7 mouse cellular contexts compared by ENCODE assay signal in genomic region chr11:4849258-4849943, GRCm38 (mm10). TPM values are rescaled to one million over a fixed set of nuclear protein-coding genes. Genes with fewer than 3 reads are reported as not detected.
DNase-seq lines count a peak whose midpoint lies in the region; ATAC-seq lines count a peak whose summit lies in the region.

Gene Nf2 (minus strand): TSS chr11:4849536.

- peaks cover 6% of the 10 kb centered on the region for H3K4me1 ChIP-seq in intestine, embryonic 16.5 days (ENCODE audit: control insufficient read depth, insufficient read depth, low read length)
- peaks cover 7% of the 10 kb centered on the region for H3K4me1 ChIP-seq in midbrain, embryonic 11.5 days (ENCODE audit: control insufficient read depth, insufficient read depth, low read length)

- peak within 1 kb of the TSS; percentile 56 for H3K4me2 ChIP-seq in intestine, embryonic 16.5 days (ENCODE audit: low read depth, low read length)
- H3K4me2 ChIP-seq in midbrain, embryonic 11.5 days: peak within 1 kb of the TSS; percentile 54

- under 1% methylated on average over 60 of the region's 60 CpGs for WGBS in intestine, embryonic 16.5 days
- WGBS in midbrain, embryonic 11.5 days: under 1% methylated on average over 51 of the region's 60 CpGs

- H3K4me3 ChIP-seq in intestine, embryonic 16.5 days (ENCODE audit: low read length): peak within 1 kb of the TSS; percentile 100
- peak within 1 kb of the TSS; percentile 88 for H3K4me3 ChIP-seq in midbrain, embryonic 11.5 days (ENCODE audit: low read depth, low read length)

- H3K9ac ChIP-seq in intestine, embryonic 16.5 days (ENCODE audit: low read depth, low read length): peak within 1 kb of the TSS; percentile 99
- H3K9ac ChIP-seq in midbrain, embryonic 11.5 days (ENCODE audit: low read length): peak within 1 kb of the TSS; percentile 93

- no peaks in the 10 kb centered on the region for H3K9me3 ChIP-seq in intestine, embryonic 16.5 days (ENCODE audit: control insufficient read depth, low read length)
- H3K9me3 ChIP-seq in midbrain, embryonic 11.5 days (ENCODE audit: control insufficient read depth, low read length): no peaks in the 10 kb centered on the region

- intact Hi-C loops in left cerebral cortex, postnatal 36 days (cut with DNase I): no loop called here

- no peaks in the 10 kb centered on the region for H3K27me3 ChIP-seq in intestine, embryonic 16.5 days (replicated peaks; ENCODE audit: control insufficient read depth, insufficient read depth, low read length)
- H3K27me3 ChIP-seq in midbrain, embryonic 11.5 days (ENCODE audit: control insufficient read depth, insufficient read depth, low read length): no peaks in the 10 kb centered on the region

- DNase-seq in adrenal gland, adult 8-10 months: peak; percentile 99
- peak; percentile 95 for DNase-seq in embryo, embryonic 9.5 days (ENCODE audit: extremely low spot score)
- DNase-seq in gastrocnemius, postnatal 4 days (ENCODE audit: low spot score in 2 of 2): peak; percentile 84 to 96
- DNase-seq in left cerebral cortex, postnatal 36 days (ENCODE audit: low spot score in 2 of 2): peak; percentile 97 to 98
- DNase-seq in midbrain, embryonic 11.5 days (ENCODE audit: low spot score, missing footprints): peak; percentile 98
- DNase-seq in skeletal muscle tissue, adult 2 months (ENCODE audit: low read depth, low spot score): peak; percentile 98

- peak; percentile 100 for ATAC-seq in intestine, embryonic 16.5 days
- ATAC-seq in midbrain, embryonic 11.5 days (ENCODE audit: low FRiP score): peak; percentile 99

- H3K27ac ChIP-seq in intestine, embryonic 16.5 days (ENCODE audit: low read length): peak within 1 kb of the TSS; percentile 87
- peak within 1 kb of the TSS; percentile 55; the same call in 1 of the 2 replicates for H3K27ac ChIP-seq in midbrain, embryonic 11.5 days (ENCODE audit: low read depth, low read length)

- no peaks in the 10 kb centered on the region for H3K36me3 ChIP-seq in intestine, embryonic 16.5 days (ENCODE audit: control insufficient read depth, insufficient read depth, low read length)
- no peaks in the 10 kb centered on the region for H3K36me3 ChIP-seq in midbrain, embryonic 11.5 days (ENCODE audit: control insufficient read depth, insufficient read depth, low read length)

RNA-seq across cellular contexts. Expression of gene Nf2, which starts in this region (rescaled TPM):
- total RNA-seq in adrenal gland, adult 8-10 months (2022): 100 to 1,000 TPM in 2 of 4 experiments, 10 to 100 TPM in 2; 82.7 to 196 (median 122) TPM
- total RNA-seq in gastrocnemius, postnatal 4 days (2021): 10 to 100 TPM; 56.2 to 56.8 TPM
- polyA plus RNA-seq in intestine, embryonic 16.5 days (2015; fragmentation: Nextera tagmentation; extraction: Ambion mirVana): 38.0 and 38.8 TPM in 2 replicates
- total RNA-seq in left cerebral cortex, postnatal 36 days (2021): 10 to 100 TPM; 73.3 to 75.0 TPM
- 46.9 and 51.0 TPM in 2 replicates for polyA plus RNA-seq in midbrain, embryonic 11.5 days (2014; fragmentation: Nextera tagmentation; extraction: Ambion mirVana)

Comparison
In these comparisons a context has a peak if more than half of its experiments do, and no peak if none do; other contexts are left out.
1. Peak in every context shown above with its lines: DNase-seq, ATAC-seq, H3K4me3 ChIP-seq and H3K27ac ChIP-seq.